Mouse (Mus musculus): ENCODE results near the gene Pycard.

GRCm38 (mm10) chr7:127999436-127999835 lies 5.8 kb upstream of the Pycard start:
- TF ChIP-seq GATA1 (IDR thresholded peaks at IDR 0.05; ENCODE audit: borderline replicate concordance, low read length), result no peak
- no peak for TF ChIP-seq FLI1 (IDR thresholded peaks at IDR 0.05; ENCODE audit: low read length)
